Mouse (Mus musculus) T-cell, adult 2 months (primary cell): ENCODE measurements around the gene Unc13c.

ENCODE experiments used
- DNase-seq: peaks from one replicate; pipeline ENCODE4 v3.0.0; 2022; ENCODE audit warnings: low spot score

The Unc13c gene

DNA sequence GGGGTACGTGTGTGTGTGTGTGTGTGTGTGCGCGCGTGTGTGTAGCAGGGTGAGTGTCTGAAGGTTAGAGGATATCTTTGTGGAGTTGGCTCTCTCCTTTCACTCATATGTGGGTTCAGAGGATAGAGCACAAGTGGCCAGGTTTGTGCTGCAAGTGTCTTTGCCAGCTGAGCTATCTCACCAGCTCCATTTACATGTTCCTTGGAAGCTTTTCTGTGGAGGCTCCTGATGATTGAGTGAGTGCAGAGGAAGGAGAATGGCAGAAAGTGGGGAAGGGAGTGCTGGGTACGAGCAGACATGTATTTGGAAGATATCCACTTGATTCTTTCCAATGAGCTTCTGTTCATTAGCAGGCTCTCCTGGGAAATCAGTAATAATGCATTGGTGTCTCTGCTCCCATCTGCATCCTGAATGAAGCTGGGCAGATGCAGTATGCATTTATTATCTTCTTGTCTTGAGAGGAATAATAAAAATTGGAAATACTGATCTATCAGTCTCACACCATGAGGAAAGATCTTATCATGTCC, 86.3 kb downstream of the Unc13c start:
- no peak for DNase-seq

DNA sequence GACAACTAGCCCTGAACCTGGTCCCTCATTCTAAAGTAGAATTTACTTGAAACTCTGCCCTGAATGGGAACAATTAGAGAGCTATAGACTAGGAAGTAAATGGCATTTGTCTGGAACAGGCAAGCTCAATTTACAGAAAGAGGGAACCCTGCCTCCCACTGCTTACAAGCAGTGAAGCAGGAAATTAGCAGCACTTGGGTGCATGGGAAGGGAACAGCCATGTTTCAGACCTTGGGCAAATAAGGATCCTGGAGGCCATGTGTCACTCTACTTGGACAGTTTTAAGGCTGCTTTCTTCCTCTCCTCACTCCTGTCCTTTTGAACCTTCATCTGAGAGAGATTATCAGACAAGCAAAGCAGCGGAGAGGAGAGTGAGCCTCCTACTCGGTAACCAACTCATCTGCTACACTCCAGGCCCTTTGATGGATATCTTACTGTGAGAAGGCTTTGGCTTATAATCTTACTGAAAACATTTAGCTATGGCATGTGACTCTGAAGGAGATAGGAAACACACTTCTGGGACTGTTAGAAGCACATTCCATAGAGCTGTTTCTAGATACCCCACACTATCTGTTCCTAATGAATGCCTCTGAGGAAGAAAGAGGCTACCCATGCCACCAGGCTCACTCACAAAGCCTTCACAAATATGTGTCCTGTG, 101.2 kb downstream of the Unc13c start:
- no peak for DNase-seq

DNA sequence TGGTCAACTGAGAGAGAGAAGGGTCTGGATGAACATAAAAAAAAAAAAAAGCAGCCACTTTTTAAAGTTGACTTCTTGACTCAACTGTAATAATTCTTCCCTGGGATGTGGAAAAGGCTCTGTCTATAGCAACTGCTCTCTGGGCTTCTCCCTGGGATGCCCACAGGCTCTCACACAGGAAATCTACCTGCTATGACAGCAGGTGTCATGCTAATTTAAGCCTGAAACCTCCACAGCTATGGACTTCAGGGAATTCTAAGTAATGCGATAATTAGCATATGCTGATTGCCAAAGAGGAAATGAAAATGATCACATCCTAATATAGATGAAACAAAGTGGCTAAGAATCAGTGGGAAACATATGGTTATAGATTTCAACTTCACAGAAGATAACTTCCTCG, 102.1 kb downstream of the Unc13c start:
- DNase-seq, result no peak

DNA sequence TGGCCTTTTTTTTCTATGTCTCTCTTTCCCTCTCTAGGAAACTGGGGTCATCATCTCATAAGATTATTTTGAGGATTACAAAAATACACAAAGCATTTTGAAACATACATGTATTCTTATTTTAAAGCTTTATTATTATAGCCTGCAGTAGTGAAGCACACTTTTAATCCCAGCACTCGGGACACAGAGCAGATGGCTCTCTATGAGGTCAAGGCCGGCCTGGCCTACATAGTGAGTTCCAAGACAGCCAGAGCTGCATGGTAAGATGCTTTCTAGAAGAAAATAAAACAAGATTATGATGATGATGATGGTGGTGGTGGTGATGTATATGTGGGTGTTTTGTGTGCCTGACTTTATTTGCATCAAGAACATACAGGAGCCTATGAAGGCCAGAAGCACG, 109.3 kb downstream of the Unc13c start:
- DNase-seq, result no peak

DNA sequence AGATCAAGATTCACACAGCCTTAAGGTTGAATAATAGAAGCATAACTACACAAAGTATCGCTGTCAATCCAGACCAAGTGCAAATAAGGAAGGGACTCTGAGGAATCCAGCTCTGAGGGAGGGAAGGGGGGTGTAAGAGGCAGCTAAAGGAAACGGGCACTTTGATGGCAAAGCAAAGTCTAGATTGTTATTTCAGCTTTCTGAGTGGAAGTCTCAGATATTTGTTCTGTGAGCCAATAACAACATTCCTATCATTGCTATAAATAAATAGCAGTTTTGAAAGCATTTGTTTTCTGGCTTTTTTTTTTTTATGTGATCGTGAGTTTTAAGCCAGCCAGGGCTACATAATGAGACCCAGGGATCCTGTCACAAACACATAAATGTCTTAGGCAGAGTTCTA, 114.5 kb downstream of the Unc13c start:
- DNase-seq, result no peak

DNA sequence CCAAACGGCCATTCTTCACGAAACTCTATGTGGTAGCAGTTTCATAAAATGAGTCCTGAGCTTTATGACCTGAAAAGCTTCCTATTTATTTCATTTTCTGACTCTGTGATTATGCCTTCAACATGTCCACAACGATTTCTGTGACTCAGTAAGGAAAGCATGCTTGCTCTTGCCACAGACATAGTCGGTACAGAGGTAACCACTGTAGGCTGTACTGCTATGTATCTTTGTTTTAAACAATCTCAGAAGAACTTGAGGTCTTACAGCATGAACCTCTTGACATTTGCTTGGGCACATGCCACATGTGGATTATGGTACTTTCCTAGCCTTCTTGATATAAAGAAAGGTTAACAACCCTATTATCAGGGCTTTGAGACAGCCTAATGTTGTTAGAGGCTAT, 162.1 kb downstream of the Unc13c start:
- DNase-seq, result no peak

DNA sequence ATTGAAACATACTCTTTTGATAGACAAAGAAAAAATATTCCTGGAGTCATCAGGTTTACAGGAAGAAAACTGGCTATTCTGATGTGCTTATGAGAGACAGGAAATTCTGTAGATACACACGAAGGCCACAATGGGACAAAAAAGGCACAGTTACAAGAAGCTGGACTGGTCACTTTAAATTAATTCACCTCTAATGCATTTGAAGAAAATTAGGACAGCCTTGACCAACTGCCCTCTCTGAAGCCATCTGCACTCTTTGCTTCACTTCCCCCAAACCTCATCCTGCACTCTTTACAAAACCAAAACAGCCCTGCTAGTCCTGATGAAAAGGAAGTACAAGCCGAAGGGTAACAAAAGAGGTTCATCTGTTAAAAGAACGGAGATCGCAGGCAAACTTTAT, 194.2 kb downstream of the Unc13c start:
- no peak for DNase-seq

DNA sequence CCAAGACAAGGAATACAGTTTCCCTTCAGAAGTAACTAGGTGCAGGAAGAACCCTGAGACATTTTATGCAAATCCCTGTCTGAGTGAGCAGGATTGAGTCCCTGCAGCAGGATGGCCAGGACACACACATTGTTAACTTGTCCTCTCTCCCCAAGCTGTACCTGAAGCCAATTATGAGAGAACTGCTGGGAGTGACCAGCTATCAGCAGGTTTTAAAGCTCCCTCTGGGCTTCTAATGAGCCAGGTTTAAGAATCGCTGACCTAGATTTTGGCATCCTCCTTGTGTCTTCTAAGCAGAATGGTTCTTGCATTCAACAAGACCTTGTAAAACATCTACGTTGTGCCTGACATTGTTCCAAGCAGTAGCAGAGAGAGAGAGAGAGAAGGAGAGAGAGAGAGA, 213.6 kb downstream of the Unc13c start:
- DNase-seq, result no peak

DNA sequence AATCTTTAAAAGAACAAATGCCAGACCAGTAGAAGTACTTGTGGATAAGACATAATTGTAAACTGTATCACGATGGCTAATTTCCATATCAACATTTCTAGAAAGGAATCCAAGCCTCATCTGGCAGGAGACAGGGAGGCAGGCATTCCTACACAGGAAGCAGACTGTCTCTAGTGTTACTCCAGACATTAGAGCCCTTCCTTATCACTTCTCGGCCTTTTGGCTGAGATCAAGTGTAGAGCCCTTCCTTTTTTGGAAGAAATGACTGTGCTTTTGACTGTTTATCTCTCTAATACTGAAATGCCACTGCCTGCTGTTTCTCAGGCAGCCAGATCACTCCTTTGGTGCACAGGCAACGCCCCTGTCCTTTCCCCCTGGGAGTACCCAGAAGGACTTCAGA, 215.3 kb downstream of the Unc13c start:
- no peak for DNase-seq

DNA sequence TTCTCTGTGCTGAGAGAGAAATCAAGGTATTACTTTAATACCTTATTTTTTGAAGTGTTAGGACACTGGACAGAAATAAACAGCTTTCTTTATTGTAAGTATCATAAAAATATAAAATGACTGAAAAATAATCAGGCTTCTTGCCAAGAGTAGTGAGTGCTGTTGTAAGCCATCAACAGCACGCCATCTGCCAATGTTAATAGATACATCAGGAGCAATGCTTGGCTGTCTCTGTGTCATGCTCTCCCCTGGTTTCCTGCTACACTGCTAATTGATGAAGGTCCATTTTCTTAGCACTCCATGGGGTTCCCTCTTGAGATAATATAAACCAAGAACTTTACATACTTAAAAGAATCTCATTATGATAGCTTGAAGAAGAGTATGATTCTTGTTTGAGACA, 217.4 kb downstream of the Unc13c start:
- no peak for DNase-seq

DNA sequence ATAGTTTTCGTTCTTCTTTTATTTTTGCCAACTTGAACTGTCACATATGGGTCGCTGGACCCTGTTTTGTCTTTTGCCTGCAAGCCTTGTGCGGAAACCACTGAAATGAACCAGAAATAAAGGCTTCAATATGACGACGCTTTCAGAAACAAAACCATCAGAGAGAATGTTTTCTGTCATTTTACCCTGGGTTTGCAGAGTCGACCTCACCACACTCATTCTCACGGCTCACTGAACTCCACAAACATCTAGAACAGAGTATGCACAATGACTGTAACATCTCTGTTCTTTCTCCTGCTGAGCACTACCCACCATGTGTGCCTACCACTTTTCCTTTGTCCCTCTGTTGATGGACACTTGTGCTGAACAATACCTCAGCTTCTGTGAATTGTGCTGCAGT, 234.3 kb downstream of the Unc13c start:
- DNase-seq, result no peak

DNA sequence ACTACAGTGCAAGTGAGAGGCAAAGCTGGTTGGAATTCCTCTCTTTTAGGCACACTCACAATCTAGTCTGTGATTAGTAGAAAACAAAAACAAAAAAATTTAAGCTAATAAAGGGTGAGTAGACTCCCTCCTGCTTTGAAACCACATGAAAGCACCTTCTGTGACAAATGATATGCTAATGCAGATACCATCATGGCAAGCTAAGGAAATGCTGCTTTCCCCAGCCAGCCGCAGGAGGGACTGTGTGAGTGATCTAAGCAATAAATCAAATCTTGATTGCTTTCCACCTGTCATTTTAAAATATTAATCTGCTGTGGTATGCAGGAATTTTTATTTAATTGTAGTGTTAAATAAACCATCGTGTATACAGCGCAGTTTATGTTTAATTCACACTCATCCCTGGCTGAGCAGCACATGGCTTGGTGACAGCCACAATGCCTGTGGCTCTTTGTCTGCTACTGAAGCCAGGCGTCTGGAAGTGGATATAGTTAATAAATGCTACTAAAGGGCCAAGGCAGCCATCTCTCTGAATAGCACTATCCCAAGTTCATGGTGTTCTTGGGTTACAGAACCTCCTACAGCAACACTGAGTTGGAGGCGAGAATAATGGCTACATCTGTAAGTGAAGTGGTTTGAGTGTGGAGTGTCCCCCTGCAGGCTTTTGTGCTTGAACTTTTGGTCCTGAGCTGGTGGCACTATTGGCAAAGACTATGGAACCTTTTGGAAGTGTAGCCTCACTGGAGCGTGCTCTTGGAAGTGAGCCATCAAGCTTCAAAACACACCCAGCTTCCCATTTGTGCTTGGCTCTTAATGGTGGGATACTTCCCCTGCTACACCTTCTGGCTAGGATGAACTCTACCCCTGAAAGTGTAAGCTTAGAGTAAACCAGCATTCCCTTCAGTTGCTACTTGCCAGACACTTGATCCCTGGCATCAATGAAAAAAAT, 242.8 kb downstream of the Unc13c start:
- DNase-seq, result no peak

DNA sequence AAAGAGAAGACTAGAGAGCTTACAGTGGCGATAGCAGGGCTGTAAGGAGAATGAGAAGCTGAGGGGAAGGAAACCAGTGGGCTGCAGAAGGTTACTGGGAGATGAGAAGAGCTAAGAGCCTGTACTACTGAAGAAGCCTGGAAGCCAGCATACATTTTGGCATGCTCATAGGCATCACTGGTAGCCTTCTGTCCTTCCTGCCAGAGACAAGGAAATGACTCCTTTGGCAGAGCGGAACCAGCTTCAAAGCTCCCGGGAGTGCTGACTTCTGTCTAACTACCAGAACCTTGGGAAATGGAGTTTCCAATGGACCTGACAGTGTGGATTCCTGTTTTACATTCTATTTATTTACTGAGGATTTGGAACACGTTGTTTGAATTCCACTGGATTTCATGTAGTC, 244.0 kb downstream of the Unc13c start:
- no peak for DNase-seq

DNA sequence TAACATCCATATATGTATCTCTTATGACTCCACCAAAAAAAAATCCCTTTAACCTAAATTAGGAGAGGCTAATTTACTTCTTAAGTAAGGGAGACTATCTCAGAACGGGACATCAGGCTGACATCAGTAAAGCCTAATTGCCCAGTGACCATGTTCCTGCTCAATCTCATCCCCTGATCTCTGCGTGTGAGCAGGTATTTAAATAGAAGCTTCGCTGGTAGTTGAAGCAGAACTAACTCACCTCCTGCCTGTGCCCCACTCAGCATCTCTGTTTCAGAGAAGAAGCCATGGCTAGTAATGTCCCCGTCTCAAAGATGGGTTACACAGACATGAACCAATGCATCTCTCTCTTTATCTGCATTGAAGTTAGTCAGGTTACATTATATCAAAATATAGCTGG, 255.3 kb downstream of the Unc13c start:
- DNase-seq, result no peak

DNA sequence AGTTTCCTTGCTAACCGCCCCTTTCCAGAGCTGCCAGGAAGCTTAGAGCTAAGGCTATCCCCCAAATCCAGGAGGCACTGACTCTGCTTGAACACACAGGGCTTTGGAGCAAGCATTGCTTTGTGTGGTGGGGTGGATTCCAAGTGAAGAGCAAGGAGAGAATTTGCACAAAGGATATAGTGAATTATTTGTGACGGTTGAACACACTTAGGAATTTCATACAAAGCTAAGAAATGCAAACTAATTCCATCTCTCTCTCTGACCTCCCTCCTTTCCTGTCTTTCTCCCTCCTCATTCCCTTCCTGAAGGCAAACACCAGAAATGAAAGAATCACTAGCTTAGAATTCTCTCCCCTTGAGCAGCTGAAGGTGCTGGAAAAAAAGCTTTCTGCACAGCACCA, 271.7 kb downstream of the Unc13c start:
- no peak for DNase-seq

DNA sequence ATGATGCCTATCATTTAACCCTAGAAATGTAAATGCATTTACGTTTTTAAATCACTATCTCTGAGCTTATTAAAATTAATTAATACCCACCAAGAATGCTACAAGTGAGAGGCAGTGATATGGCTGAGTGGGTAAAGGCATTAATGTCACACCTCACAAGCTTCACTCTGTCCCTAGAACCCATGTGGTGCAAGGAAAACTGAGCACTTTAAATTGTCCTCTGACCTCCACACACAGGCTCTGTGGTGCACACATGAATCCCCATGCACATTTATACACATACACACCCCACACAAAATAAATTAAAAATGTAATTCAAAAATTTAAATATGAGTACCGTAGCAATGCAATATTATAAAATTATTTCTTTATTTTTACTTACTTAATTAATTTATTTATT, 287.2 kb downstream of the Unc13c start:
- DNase-seq, result no peak

DNA sequence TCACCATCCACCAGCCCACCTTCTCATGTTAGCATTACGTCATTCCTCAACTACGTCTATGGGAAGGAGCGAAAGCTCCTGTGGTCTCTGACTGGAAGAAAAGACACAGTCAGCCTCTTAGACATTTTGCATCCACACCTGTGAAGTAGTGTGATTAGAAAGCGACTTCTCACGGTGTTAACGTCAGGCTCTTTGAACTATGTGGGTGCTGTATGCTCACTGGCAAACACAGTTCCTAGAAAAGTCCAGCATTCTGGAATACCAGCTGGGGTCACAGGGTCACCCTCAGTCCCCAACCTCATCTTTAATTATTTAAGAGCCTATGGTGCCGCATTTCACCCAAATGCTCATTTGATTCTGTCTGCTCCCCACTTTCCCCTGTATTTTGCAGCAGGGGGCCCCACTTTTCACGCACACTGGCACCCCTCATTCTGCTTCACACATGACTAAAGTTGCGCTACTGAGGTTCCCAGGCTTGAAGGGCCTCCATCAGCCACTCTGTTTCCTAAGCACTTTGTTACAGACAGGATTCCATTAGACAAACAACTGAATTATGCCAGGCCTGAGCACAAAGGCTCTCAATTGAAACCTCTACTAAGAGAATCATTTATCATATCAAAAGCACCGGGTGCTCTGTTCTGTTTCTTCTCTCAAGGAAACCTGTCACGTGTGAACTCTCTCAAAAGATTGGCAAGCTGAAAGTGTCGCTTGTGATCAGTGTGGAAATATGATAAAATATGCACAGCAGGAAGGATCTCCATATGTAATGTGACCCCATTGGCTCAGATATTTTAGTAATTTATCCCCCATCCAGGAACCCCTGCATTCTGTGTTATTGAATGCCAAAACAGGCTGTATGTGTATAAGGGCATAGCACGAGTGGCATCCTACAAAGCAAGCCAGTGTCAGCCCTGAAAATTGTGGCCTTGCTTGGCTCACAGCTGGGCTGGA, 287.9 kb downstream of the Unc13c start:
- no peak for DNase-seq

DNA sequence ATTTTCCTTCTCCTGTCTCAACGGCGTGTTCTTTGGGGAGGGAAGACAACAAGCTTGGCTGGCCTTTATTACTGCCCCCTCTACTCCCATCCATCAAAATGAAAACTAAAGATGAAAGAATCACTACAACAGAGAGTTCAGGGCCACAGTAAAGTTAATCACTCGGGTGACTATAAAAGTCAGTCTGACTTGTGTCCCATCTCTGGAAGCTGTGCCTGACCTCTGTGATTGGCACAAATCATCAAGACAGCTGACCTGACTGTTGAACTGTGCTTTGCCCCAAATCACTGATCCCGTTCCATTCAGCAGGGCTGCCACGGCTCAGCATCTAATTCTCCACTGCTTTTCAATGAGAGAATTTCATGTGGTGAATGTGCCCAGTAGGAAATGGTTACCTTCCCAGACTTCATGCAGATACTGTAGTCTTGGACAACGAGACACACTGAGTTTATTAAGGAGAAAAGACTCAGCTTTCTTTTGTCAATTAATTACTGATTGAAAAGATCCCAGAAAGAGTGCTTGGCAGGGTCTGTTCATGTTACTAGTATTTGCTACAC, 297.0 kb downstream of the Unc13c start:
- DNase-seq, result no peak

DNA sequence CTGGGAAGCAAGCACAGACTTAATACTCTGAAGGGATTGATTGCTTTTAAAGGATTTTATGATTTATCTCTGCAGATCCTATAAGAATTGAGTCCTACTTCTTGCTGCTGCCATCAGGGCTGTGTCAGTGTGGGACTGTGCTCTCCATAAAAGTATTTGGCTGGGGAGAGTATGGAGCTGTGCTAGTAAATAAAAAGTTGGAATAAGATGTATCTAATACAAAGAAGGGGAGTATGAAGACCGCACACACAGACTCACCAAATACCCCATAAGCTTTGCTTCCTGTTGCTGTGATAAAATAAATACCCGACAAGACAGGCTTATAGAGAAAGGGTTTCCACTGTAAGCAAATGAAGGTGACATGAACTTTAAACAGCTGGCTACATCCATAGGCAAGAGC, 298.7 kb downstream of the Unc13c start:
- DNase-seq, result no peak

DNA sequence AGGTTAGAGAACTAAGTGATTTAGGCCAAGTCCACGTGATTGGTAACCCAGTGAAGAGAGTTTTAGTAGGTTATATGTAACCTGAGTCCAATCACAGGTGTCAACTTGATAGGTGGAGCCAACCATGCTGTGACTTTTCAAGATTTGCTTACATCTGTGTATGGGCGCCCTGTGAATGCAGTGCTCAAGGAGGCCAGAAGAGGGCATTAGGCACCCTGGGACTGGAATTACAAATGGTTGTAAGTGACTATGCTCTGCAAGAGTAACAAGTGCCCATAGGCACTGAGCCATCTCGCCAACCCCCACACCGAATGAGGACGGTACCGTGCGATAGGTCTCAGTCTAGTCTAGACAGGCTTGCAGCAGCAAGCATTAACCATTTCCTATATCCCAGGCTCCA, 305.9 kb downstream of the Unc13c start:
- no peak for DNase-seq

DNA sequence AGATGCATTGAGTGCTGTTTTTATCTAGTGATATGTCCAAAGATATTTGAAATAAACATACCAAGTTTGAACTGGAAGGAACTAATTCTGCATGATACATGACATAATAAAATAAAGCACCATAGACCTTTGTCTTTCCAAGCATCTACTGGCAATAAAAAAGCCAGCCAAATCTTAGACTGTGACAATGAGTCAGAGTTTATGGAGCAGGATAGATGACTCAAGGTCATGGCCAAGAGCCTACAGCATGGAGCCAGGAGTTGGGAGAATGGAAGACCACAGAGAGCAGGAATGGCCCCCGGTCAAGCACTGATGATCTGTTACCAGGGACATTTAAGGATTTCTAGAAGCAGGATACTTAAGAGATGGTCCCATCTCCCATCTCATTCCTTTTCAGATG, 319.7 kb downstream of the Unc13c start:
- no peak for DNase-seq

DNA sequence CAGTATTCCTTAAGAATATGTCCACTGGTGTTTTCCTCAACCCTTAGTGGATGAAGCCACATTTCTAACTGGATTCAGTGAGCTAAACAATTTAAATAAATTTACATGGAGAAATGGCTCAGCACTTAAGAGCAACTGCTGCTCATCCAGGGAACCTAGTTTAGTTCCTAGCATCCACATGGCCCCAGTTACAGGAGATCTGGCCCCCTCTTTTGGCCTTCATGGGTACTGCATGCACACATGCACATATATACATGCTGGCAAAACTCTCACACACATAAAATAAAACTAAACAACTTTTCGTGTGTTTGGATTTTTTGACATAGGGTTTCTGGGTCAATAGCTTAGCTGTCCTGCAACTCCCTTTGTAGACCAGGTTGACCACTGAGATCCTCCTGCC, 330.6 kb downstream of the Unc13c start:
- no peak for DNase-seq
